Mouse (Mus musculus): ENCODE measurements at regions not wholly inside any gene's neighbourhood (a gene's known extent, or its start where the extent isn't known, plus 50 kb on each side); places are given as distances from the start of the nearest gene placed in this dataset.
"Not testable (repeated sequence)": the region's sequence is repeated elsewhere in the genome, so short reads cannot be mapped to it uniquely, and the experiment has no call there.

DNA sequence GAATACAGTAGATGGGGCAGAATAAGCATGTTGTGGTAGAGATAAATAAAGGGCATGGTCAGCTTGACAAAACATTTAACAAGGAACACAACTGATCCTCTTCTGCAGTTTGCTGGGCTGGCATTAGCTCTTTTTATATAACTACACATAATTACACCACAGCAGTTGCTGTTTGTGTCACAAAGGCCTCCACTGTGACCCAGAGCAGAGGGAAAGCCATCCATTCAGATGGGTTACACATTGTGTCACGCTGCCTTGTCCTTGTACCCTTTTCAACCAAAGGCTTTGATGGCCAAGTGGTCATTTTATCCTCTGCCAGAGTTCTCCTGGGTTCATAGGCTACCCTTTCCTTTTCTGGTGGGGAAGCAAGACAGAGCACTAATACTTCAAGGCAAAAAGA, 209.6 kb upstream of the Rnf219 start:
- 83% methylated on average over 1 of the region's 1 CpGs for WGBS
- Histone ChIP-seq H3K9me3 (ENCODE audit: control insufficient read depth, low read length) (no peaks in the 10 kb centered on the region), H3K36me3 (ENCODE audit: control insufficient read depth, insufficient read depth, low read length) (no peaks in the 10 kb centered on the region), H3K4me1 (replicated peaks; ENCODE audit: control insufficient read depth, insufficient read depth, low read length) (no peaks in the 10 kb centered on the region), H3K9ac (ENCODE audit: low read length) (no peak overlapping the region), H3K27ac (ENCODE audit: low read depth) (no peak overlapping the region), H3K4me3 (ENCODE audit: low read depth, low read length) (no peak overlapping the region), H3K4me2 (ENCODE audit: low read length) (no peak overlapping the region), H3K27me3 (replicated peaks; ENCODE audit: control insufficient read depth, insufficient read depth, low read length) (no peaks in the 10 kb centered on the region)
- DNase-seq (ENCODE audit: low spot score) (no peak), ATAC-seq (replicated peaks; ENCODE audit: low FRiP score, low TSS enrichment, low read depth) (no peak)

DNA sequence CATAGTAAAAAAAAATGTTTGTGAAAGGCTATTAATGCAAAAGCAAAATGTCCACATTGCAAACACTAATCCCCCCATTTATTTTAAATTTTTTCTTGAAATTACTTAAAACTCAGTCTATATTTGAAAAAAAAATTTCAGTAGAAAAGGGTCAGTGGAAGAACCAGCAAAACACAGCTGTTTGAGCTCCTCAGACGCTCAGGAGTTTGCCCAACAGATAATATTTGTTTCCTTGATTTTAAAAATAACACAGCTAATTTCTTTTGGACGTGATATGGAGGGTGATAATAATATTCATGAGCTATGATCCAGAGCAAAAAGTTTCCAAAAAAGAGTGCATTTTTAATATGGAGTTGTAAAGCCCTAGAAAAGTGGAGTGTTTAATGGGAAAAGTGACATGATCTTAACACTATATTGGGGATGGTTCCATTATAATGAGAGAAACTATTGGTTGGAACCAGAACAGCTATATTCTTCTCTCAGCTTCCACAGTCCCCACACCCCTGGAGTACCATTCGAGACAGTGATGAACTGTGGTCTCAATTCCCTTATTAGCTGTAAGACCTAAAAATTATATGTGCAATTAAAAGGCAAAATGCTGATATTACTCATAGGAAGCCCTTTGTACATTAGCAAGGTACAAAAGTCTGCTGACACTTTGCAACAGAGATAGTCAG, 209.0 kb upstream of the Rnf219 start:
- ATAC-seq (replicated peaks; ENCODE audit: low FRiP score, low TSS enrichment, low read depth) = no peak
- 68% methylated on average over 3 of the region's 3 CpGs for WGBS

DNA sequence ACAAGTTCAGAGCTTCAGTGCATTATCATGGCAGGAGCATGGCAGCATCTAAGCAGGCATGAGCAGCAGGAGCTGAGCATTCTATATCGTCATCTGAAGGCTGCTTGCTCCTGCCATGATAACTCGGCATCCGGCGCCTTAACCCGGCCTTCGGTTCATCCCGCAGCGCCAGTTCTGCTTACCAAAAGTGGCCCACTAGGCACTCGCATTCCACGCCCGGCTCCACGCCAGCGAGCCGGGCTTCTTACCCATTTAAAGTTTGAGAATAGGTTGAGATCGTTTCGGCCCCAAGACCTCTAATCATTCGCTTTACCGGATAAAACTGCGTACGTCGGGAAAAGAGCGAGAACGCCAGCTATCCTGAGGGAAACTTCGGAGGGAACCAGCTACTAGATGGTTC, 193.2 kb upstream of the Rnf219 start:
- H3K36me3 ChIP-seq (ENCODE audit: control insufficient read depth, insufficient read depth, low read length); H3K27me3 ChIP-seq (replicated peaks; ENCODE audit: control insufficient read depth, insufficient read depth, low read length); H3K9ac ChIP-seq (ENCODE audit: low read length); H3K9me3 ChIP-seq (ENCODE audit: control insufficient read depth, low read length); H3K4me2 ChIP-seq (ENCODE audit: low read length); H3K4me3 ChIP-seq (ENCODE audit: low read depth, low read length); H3K4me1 ChIP-seq (replicated peaks; ENCODE audit: control insufficient read depth, insufficient read depth, low read length); H3K27ac ChIP-seq (ENCODE audit: low read depth); DNase-seq (ENCODE audit: low spot score); ATAC-seq (replicated peaks; ENCODE audit: low FRiP score, low TSS enrichment, low read depth): not testable (repeated sequence)
- WGBS = 91% methylated on average over 19 of the region's 24 CpGs

More for the DNA sequence above, 209.0 kb upstream of the Rnf219 start:
- Histone ChIP-seq H3K4me3 (ENCODE audit: low read depth, low read length) (no peak overlapping the region), H3K36me3 (ENCODE audit: control insufficient read depth, insufficient read depth, low read length) (no peaks in the 10 kb centered on the region), H3K9me3 (ENCODE audit: control insufficient read depth, low read length) (no peaks in the 10 kb centered on the region), H3K4me1 (replicated peaks; ENCODE audit: control insufficient read depth, insufficient read depth, low read length) (no peaks in the 10 kb centered on the region), H3K9ac (ENCODE audit: low read length) (no peak overlapping the region), H3K4me2 (ENCODE audit: low read length) (no peak overlapping the region), H3K27me3 (replicated peaks; ENCODE audit: control insufficient read depth, insufficient read depth, low read length) (no peaks in the 10 kb centered on the region), H3K27ac (ENCODE audit: low read depth) (no peak overlapping the region)
- no peak for DNase-seq (ENCODE audit: low spot score)

DNA sequence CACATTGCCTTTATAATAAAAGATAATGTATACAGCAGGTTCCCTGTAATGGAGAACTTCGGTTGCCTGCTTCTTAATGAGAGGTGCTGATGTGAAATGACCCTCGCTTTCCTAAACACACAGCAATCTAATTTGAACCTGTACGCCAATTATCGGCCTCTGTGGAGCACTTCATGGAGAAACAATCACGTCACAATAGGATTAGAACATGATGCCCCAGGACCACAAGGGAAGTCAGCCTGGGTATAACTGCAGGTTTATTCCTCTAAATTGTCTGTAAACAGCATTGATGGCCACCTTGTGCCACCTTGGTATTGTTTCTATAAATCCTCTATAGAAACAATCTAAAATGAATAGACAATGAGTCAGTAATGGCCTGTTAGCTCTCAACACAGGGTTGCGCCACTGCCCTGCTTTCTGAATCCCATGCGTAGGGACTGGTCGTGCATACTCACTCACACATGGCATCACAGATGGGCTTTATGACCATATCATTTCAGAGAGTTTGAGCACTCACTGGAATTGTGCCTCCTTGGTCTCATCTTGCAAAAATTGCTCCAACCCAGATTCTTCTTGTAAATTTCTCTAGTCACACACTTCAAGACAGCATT, 179.9 kb upstream of the Rnf219 start:
- Histone ChIP-seq H3K36me3 (ENCODE audit: control insufficient read depth, insufficient read depth, low read length) (no peaks in the 10 kb centered on the region), H3K4me2 (ENCODE audit: low read length) (no peak overlapping the region), H3K4me3 (ENCODE audit: low read depth, low read length) (no peak overlapping the region), H3K9me3 (ENCODE audit: control insufficient read depth, low read length) (no peaks in the 10 kb centered on the region), H3K9ac (ENCODE audit: low read length) (no peak overlapping the region), H3K27me3 (replicated peaks; ENCODE audit: control insufficient read depth, insufficient read depth, low read length) (no peaks in the 10 kb centered on the region), H3K27ac (ENCODE audit: low read depth) (no peak overlapping the region), H3K4me1 (replicated peaks; ENCODE audit: control insufficient read depth, insufficient read depth, low read length) (no peaks in the 10 kb centered on the region)
- DNase-seq (ENCODE audit: low spot score) = no peak
- no peak for ATAC-seq (replicated peaks; ENCODE audit: low FRiP score, low TSS enrichment, low read depth)
- 88% methylated on average over 8 of the region's 8 CpGs for WGBS

DNA sequence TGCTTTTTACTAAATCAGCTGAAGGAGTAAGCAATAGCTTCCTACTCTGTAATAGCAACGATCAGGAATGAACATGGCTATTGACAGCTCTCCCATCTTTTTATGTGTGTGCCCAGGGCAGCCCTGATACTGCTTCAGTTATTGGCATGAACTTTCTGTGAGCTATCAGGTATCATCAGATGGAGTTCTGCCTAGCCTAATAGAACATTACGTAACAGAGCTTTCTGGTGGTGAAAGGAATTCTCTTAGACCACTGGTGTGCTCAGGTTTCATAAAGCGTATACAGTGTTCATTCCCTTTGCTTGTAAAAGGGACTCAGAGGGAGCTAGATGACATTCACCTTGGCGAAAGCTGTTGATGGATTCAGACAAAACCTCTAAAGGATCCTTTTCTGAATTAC, 176.5 kb upstream of the Rnf219 start:
- Histone ChIP-seq H3K4me1 (replicated peaks; ENCODE audit: control insufficient read depth, insufficient read depth, low read length) (no peaks in the 10 kb centered on the region), H3K36me3 (ENCODE audit: control insufficient read depth, insufficient read depth, low read length) (no peaks in the 10 kb centered on the region), H3K9me3 (ENCODE audit: control insufficient read depth, low read length) (no peaks in the 10 kb centered on the region), H3K4me2 (ENCODE audit: low read length) (no peak overlapping the region), H3K4me3 (ENCODE audit: low read depth, low read length) (no peak overlapping the region), H3K27me3 (replicated peaks; ENCODE audit: control insufficient read depth, insufficient read depth, low read length) (no peaks in the 10 kb centered on the region), H3K9ac (ENCODE audit: low read length) (no peak overlapping the region), H3K27ac (ENCODE audit: low read depth) (no peak overlapping the region)
- DNase-seq (ENCODE audit: low spot score) (no peak), ATAC-seq (replicated peaks; ENCODE audit: low FRiP score, low TSS enrichment, low read depth) (no peak)
- WGBS = 88% methylated on average over 4 of the region's 4 CpGs

DNA sequence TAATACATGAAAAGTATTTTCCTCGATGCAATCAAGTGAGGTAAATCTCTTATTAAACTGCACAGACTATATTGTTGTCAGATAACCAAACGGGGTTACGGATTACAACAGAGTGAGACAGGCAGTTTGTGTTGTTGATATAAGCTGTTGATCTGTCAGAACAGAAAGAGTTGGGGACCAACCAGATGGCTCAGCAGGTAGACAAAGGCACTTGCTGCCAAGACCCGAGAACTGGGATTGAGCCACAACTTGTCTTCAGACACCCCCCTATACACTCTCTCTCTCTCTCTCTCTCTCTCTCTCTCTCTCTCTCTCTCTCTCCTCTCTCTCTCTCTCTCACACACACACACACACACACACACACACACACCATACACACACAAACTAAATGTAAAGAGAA, 172.7 kb upstream of the Rnf219 start:
- Histone ChIP-seq H3K4me1 (replicated peaks; ENCODE audit: control insufficient read depth, insufficient read depth, low read length) (no peaks in the 10 kb centered on the region), H3K27ac (ENCODE audit: low read depth) (no peak overlapping the region), H3K9me3 (ENCODE audit: control insufficient read depth, low read length) (no peaks in the 10 kb centered on the region), H3K27me3 (replicated peaks; ENCODE audit: control insufficient read depth, insufficient read depth, low read length) (no peaks in the 10 kb centered on the region), H3K36me3 (ENCODE audit: control insufficient read depth, insufficient read depth, low read length) (no peaks in the 10 kb centered on the region), H3K4me3 (ENCODE audit: low read depth, low read length) (no peak overlapping the region), H3K9ac (ENCODE audit: low read length) (no peak overlapping the region), H3K4me2 (ENCODE audit: low read length) (no peak overlapping the region)
- no peak for ATAC-seq (replicated peaks; ENCODE audit: low FRiP score, low TSS enrichment, low read depth)
- WGBS = 90% methylated on average over 4 of the region's 4 CpGs
- no peak for DNase-seq (ENCODE audit: low spot score)

DNA sequence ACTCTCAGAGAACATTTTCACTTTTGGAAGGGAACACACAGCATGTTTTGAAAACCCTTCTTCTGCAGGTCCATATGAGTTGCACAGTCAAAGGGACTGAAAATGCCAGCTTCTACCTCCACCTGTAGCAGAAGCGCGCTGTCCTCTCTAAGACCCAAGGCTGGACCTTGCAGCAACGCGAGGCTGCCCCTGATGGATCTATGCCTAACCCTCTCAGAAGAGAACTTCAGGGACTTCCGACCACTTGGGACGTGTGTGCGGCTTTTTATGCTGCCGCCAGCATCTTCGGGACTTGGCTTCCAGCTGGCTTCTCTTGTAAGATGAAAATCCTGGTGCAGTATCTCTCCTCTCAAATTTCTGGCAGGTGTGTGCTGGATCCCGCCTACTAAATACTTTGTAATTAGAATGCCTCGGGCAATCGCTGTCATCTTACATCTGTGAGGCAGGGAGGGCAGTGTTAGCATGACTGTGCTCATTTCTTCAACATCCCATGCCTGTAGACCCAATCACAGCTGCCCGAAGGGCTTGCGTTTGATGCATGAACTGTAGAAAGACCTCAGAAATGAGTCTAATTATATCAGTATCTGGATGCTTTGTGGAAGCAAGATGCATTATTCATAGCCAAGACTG, 171.8 kb upstream of the Rnf219 start:
- DNase-seq (ENCODE audit: low spot score) (no peak), ATAC-seq (replicated peaks; ENCODE audit: low FRiP score, low TSS enrichment, low read depth) (no peak)
- Histone ChIP-seq H3K9ac (ENCODE audit: low read length) (no peak overlapping the region), H3K9me3 (ENCODE audit: control insufficient read depth, low read length) (no peaks in the 10 kb centered on the region), H3K4me1 (replicated peaks; ENCODE audit: control insufficient read depth, insufficient read depth, low read length) (no peaks in the 10 kb centered on the region), H3K27me3 (replicated peaks; ENCODE audit: control insufficient read depth, insufficient read depth, low read length) (no peaks in the 10 kb centered on the region), H3K36me3 (ENCODE audit: control insufficient read depth, insufficient read depth, low read length) (no peaks in the 10 kb centered on the region), H3K4me2 (ENCODE audit: low read length) (no peak overlapping the region), H3K27ac (ENCODE audit: low read depth) (no peak overlapping the region), H3K4me3 (ENCODE audit: low read depth, low read length) (no peak overlapping the region)
- 83% methylated on average over 14 of the region's 14 CpGs for WGBS

DNA sequence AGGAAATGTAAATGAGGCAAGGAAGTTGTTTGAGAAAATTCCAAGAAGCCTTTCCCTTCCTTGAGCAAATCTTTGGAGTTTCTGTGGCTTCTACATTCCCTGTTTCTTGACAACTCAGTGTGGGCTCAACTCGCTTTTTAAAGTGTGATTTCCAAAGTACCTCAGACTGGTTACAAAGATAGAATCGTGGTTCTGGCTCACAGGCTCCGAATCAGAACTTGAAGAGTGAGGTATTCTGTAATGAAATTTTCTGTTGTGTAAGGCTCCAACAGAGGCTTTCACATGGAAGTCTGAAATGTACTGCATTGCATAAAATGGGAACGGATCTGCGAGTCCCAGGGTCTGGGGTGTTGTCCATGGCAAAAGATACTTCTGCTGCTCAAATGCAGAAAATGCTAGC, 170.2 kb upstream of the Rnf219 start:
- H3K4me3 ChIP-seq (ENCODE audit: low read depth, low read length) = no peak overlapping the region
- ATAC-seq (replicated peaks; ENCODE audit: low FRiP score, low TSS enrichment, low read depth) (no peak), DNase-seq (ENCODE audit: low spot score) (no peak)
- H3K4me2 ChIP-seq (ENCODE audit: low read length) = no peak overlapping the region
- no peak overlapping the region for H3K27ac ChIP-seq (ENCODE audit: low read depth)
- no peaks in the 10 kb centered on the region for H3K9me3 ChIP-seq (ENCODE audit: control insufficient read depth, low read length)
- H3K4me1 ChIP-seq (replicated peaks; ENCODE audit: control insufficient read depth, insufficient read depth, low read length) = no peaks in the 10 kb centered on the region
- H3K36me3 ChIP-seq (ENCODE audit: control insufficient read depth, insufficient read depth, low read length) = no peaks in the 10 kb centered on the region
- 93% methylated on average over 5 of the region's 5 CpGs for WGBS
- no peak overlapping the region for H3K9ac ChIP-seq (ENCODE audit: low read length)
- H3K27me3 ChIP-seq (replicated peaks; ENCODE audit: control insufficient read depth, insufficient read depth, low read length) = no peaks in the 10 kb centered on the region

DNA sequence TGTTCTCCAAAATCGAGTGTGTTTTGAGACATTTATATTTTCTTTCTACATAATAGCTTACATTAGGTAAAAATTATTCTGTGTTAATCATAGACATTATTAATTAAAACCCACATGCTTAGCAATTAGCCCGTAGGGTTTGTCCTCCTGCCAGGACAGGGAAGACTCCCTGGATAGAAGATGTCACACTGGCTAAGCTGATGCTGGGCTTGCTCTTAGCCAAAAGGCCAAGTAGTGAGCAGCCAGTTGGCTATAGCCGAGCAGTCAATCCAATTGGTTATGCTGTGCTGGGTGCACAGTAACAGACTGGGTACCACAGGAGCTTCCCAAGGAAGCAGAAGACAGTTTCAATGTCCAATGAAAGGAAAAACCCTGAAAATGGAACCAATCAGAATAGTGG, 166.0 kb upstream of the Rnf219 start:
- no peaks in the 10 kb centered on the region for H3K4me1 ChIP-seq (replicated peaks; ENCODE audit: control insufficient read depth, insufficient read depth, low read length)
- H3K36me3 ChIP-seq (ENCODE audit: control insufficient read depth, insufficient read depth, low read length) = no peaks in the 10 kb centered on the region
- 86% methylated on average over 3 of the region's 3 CpGs for WGBS
- H3K27ac ChIP-seq (ENCODE audit: low read depth) = no peak overlapping the region
- no peaks in the 10 kb centered on the region for H3K27me3 ChIP-seq (replicated peaks; ENCODE audit: control insufficient read depth, insufficient read depth, low read length)
- no peak for ATAC-seq (replicated peaks; ENCODE audit: low FRiP score, low TSS enrichment, low read depth)
- H3K4me2 ChIP-seq (ENCODE audit: low read length) = no peak overlapping the region
- H3K4me3 ChIP-seq (ENCODE audit: low read depth, low read length) = no peak overlapping the region
- no peak overlapping the region for H3K9ac ChIP-seq (ENCODE audit: low read length)
- no peak for DNase-seq (ENCODE audit: low spot score)
- no peaks in the 10 kb centered on the region for H3K9me3 ChIP-seq (ENCODE audit: control insufficient read depth, low read length)

Data from intestine, embryonic 14.5 days (tissue).